Mouse (Mus musculus) heart, postnatal 36 days (tissue): ENCODE data around the gene Trpv6. TPM values are rescaled to one million over a fixed set of nuclear protein-coding genes. Genes with fewer than 3 reads are reported as not detected.

Experiments used
- DNase-seq, 2 experiments: peaks; one replicate each; pipeline ENCODE4 v3.0.0; 2021 to 2022
- intact Hi-C: fragments of 180-260 bp; cut with DNase I; formaldehyde crosslinking; loops from one replicate; pipeline ENCODE4 v1.15.1; 2025
- total RNA-seq, 2 experiments: library from RNA; stranded (reverse); gene quantifications; 2 replicates each; pipeline ENCODE4 v1.2.3; 2021

Trpv6 gene
- total RNA-seq: not detected

DNA sequence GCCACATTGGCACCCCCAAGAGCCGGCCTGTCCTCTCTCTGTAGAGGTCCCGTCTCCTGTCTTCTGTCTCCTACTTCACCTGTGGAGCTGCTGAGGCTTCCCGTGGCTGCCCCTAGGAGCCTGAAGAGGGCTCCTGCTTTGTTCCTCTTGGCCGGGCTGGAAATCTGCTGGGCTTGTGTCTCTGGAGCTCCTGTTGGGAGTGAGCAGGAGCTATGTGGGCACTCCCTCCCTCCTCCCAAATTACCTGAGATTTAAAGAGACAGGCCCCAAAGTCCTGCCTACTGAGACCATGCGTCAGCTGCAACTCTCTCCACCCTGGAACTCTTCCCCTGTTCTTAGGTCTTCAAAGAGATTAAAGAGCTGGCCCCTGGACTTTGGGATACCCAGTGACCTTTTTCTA lies at the start of gene Trpv6:
Gene Trpv6 (minus strand): TSS at position 228 of the 400 bp plus-strand sequence.
- DNase-seq: no peak
- intact Hi-C loops: no loop called here

- intact Hi-C loops: no loop called here
- DNase-seq: no peak
These were observed 49.4 kb upstream of the Trpv6 start for GRCm38 (mm10) chr6:41685596-41685995.

GRCm38 (mm10) chr6:41684911-41685310 lies 48.7 kb upstream of the Trpv6 start:
- intact Hi-C loops: no loop called here
- no peak for DNase-seq

DNA sequence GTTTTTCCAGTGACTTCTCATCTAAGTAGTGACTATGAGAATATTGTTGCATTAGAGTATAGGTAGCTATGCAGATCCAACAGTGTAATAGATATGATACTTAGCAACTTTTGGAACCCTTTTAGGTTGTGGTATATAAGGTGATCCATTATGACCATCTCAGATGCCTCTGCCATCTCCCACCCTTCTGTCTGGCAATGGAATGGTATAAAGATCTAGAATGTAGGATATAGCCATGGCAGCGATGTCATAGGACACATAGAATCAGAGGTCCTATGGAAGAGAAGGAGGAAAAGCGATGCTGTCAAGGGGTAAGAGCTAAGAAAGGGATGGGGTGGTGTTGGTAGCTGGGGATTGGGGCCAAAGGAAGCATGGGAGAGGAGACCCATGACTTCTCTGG lies 47.9 kb upstream of the Trpv6 start, which contains the start of gene Llcfc1:
Gene Llcfc1 (plus strand): TSS at position 301 of the 400 bp plus-strand sequence.
- no peak for DNase-seq
- intact Hi-C loops: no loop called here

DNA sequence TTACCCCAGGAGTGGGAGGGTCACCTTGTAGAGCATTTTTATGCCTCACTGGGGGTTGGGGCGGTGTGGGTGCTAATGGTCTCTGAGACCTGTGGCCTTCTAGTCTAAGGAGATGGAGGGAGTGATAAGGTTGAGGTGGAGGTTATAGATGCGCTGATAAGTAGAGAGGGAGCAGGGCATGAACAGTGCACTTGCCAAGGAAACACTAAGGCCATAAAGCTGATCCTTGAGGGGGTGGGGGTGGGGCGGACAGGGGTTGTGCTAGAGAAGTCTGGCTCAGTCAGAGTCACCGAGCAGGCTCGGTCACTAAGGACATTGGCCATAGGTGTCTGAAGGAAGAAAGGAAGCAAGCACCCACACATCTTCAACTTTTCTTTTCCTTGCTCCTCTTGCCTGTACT lies 45.5 kb upstream of the Trpv6 start:
- DNase-seq: no peak
- intact Hi-C loops: no loop called here

DNA sequence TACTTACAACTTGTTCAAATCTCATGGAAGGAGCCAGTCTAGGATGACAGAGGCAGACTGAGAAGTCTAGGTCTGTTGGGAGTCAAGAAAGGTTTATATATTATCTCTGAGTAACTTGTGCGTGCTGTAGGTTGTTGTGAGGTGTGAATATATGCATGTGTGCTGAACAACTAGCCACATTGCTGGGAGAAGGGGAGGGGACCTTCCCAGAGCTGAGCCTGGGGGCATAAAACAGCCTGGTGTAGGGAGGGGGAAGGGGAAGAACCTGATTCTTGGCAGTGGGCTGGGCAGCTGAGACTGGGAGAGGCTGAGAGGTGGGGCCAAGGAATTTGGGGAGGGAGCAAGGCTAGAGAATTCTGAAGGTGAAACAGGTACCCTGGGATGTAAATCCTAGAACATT lies 44.5 kb upstream of the Trpv6 start, which contains the start of gene Trpv5:
Gene Trpv5 (minus strand): TSS at position 101 of the 400 bp plus-strand sequence.
- intact Hi-C loops: no loop called here
- no peak for DNase-seq

DNA sequence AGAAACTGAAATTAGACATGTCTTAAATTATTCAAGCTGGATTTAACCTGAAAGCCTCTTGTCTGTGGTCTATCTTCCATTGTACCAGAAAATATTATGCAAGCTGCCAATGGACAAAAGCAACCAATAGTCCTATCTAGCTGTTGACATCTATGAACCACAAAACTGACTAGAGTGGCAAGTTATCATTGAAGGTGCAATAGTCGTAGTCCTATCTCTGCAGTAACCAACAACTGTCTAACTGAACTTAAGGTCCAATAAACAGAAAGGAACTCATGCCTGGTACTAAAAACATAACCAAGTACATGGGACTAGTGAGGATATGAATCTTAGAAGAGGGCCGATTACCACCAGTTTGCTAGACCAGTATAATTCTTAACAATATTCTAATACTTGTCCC lies 40.3 kb upstream of the Trpv6 start:
- intact Hi-C loops: no loop called here
- no peak for DNase-seq

DNA sequence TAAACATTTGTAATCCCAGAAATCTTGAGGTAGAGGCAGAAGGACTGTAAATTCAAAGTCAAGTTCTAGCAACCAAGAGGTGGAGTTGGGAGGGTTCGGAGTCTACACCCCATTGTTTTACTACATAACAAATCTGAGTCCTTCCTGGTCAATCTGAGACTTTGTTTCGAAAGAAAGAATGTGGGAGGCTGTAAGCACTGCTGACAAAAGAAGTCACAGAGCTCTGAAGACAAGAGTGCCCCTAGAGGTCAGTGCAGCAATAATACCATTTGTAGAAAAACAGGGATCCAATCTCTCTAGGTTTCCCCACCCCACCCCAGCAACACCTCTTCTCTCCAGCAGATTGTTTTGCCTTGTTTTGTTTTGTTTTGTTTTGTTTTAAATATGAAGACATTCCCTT lies 26.1 kb upstream of the Trpv6 start:
- intact Hi-C loops: no loop called here
- DNase-seq: no peak

DNA sequence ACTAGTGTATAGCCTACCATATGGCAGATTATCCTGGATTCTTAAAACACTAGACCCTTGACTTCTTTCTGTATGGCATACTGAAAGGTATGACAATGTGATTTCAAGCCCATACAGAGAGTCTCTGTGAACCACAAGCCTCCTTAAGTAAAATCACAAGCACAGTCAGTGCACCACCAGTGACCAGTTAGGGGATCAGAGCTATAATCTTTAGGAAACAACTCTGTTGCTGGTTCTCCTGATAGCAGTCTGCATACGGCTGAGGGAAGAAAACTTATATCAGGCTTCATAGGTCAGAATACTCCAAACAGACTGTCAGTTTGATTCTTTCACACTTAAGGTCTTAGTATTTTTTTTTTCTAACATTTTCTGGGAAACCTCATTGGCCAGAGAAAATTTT lies 22.3 kb upstream of the Trpv6 start:
- intact Hi-C loops: no loop called here
- DNase-seq: no peak

- intact Hi-C loops: no loop called here
These were observed 18.4 kb upstream of the Trpv6 start for GRCm38 (mm10) chr6:41654648-41655047.

GRCm38 (mm10) chr6:41653173-41653572 lies 17.0 kb upstream of the Trpv6 start:
- DNase-seq: no peak
- intact Hi-C loops: no loop called here

More at GRCm38 (mm10) chr6:41654648-41655047, 18.4 kb upstream of the Trpv6 start:
- no peak for DNase-seq

- intact Hi-C loops: no loop called here
- no peak for DNase-seq
These were observed 10.5 kb upstream of the Trpv6 start for GRCm38 (mm10) chr6:41646672-41647071.

GRCm38 (mm10) chr6:41646220-41646619 lies 10.0 kb upstream of the Trpv6 start:
- intact Hi-C loops: no loop called here
- no peak for DNase-seq

DNA sequence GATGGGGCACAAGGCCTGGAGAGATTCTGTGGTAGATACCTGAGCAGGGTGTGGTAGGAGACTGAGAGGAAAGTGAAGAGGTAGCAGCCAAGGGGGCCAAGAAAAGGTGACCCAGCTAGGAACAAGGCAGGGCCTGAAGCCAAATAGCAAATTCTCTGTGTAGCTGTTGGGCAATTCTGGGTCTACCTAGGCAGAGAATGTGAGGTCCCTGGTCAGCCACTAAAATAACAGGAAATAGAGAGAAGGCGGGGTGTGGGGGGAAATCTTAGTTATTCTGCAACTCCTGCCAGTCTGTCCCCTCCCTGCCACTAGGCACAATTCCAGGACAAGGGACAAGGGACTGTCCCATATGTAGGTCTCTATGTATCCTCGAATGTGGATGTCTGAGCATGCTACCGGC lies 7.0 kb upstream of the Trpv6 start:
- DNase-seq: no peak
- intact Hi-C loops: no loop called here

DNA sequence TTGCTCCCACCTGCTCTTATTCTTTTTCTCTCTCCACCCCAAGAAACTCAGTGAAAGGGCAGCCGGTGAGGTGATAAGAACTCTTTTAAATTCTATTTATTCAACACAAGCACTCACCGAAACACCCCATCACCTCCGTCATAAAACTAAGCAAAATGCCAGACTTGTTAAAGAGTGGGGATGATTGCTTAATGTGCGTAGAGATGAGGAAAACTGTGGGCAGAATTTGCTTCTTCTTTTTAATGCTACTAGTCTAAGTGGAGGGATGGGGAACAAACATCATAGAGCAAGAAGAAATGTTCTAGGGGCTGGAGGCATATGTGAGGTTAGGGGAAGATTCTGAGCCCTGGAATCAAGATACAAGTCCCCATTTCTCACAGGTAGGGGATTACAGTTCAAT lies 6.6 kb upstream of the Trpv6 start:
- intact Hi-C loops: no loop called here
- no peak for DNase-seq

GRCm38 (mm10) chr6:41641173-41641866 lies 5.1 kb upstream of the Trpv6 start:
- intact Hi-C loops: no loop called here
- no peak for DNase-seq

DNA sequence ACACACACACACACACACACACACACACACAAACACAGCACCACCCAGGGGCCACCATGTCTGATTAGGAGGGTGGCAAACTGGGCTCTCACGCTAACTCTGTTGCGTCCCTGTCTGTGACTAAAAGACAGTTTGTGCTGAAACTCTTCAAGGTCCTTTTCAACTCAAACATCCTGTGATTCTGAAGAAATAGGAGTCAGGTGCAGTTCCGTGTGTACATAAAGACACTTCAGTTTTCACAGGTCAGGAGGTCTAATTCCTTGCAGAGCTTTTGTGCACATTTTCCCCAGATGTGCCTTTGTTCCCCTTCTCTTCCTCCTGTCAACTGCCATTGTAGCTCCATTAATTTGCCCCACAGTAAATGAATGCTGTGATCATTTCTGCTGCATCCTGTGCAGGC lies 4.2 kb upstream of the Trpv6 start:
- intact Hi-C loops: no loop called here
- DNase-seq: no peak

GRCm38 (mm10) chr6:41637927-41638506 lies 1.8 kb upstream of the Trpv6 start:
- DNase-seq: no peak
- intact Hi-C loops: no loop called here

DNA sequence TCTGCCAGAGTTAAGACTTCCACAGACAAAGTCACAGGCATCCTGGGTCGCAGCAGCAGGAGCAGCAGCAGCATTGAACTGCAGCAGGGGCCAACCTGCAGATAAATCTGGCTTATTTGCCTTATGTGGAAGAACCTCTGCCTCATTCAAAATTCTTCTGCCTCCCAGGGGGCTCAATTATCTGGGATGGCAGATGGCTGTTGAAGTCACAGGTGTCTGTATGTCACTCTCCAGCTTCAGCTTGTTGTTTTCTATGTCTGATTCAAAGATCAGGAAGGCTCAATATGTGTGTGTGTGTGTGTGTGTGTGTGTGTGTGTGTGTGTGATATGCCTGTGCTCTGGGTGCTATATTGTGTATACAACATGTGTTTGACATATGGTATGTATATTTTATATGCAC lies 1.2 kb upstream of the Trpv6 start:
- intact Hi-C loops: no loop called here
- no peak for DNase-seq

DNA sequence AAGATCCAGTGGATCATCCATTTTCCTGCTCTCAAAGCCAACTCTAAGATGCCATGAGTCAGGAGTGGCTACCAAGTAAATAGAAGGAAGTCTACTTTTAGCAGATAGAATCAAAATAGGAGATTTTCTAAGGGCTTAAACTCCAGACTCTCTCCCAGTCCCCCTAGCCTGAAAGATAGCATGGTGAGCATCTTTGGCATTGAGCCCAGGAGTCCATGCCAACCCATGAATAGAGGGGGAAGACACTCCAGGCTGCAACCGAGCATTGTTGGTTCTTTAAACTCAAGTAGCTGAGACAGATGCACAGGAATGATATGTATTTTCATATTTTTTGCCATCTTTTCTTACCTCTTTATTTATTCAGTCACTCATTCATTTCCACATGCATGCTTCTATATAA lies 994 bp downstream of the Trpv6 start:
- DNase-seq: no peak
- intact Hi-C loops: no loop called here

GRCm38 (mm10) chr6:41631549-41631948 lies 4.7 kb downstream of the Trpv6 start:
- intact Hi-C loops: no loop called here
- DNase-seq: no peak

DNA sequence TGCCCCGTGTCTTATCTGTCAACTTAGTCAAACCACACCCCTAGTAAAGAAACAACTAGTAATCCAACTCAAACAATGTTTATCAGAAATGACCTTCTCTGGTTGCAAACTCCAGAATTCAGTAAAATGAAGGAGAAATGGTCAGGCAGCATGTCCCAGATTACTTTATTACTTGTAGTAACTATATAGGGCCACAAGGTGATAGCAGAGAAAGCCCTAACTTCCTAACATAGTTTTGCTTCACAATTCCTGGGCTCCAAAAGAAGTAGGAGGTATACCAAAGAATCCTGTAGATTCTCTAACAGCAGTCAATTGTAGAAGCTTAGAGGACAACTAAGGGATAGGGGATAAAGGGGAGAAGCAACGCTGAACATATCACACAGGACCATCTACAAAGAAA lies 5.4 kb downstream of the Trpv6 start:
- no peak for DNase-seq
- intact Hi-C loops: no loop called here

DNA sequence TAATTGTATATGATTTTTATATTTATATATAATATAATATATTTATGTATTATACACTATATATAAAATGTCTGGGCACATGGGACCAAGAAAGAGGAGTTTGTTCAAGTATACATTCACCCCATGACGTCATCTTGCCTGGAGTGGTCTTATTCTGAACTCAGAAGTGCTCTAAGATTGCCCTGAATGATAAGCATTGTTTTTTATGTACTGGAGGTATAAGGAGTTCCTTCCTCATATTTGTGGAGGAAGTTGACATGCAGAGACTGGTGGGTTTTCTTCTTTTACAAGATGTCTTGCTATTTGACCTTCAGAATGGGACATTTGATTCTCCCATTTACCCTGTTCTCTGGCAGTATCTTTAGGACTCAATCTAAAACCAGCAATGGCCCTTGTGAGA lies 8.0 kb downstream of the Trpv6 start:
- DNase-seq: no peak
- intact Hi-C loops: no loop called here
